Mouse (Mus musculus) liver, embryonic 14.5 days (tissue): ENCODE measurements around the gene Zbtb39.
"Not testable (repeated sequence)": the region's sequence is repeated elsewhere in the genome, so short reads cannot be mapped to it uniquely, and the experiment has no call there.

Source experiments
- CTCF ChIP-seq: IDR thresholded peaks from 2 replicates; pipeline ENCODE4 v1.5.1; 2016; ENCODE audit warnings: antibody characterized with exemption, low read depth, control low read depth
- EP300 ChIP-seq: IDR thresholded peaks from 2 replicates; pipeline ENCODE4 v1.6.1; 2016; ENCODE audit warnings: antibody characterized with exemption, low read depth

DNA sequence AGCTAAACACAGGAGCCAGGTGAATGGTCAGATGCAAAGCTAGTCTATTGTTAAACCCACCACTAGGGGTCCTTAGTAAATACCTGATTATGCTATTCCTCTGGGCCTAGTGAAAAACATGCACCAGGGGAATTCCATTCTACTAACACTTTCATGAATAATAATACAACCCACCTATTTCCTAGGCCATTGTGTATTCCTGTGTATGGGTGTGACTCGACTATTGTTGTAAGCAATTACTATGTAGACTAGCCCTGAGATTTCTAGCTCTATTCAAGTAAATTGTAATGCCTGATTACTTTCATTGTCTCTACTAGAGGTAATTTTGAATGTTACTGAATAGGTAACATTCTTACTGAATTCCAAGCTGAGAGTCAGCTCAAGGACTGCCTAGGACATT is 46.1 kb downstream of the Zbtb39 start:
- not testable (repeated sequence) for TF ChIP-seq CTCF, EP300
